Mouse (Mus musculus): Measurements from ENCODE around the gene Etfbkmt. TPM values are rescaled to one million over a fixed set of nuclear protein-coding genes. Genes with fewer than 3 reads are reported as not detected.

The Etfbkmt gene
- polyA plus RNA-seq (2016; fragmentation: Nextera tagmentation; extraction: Ambion mirVana) = 6.5 and 7.3 TPM in 2 replicates

GRCm38 (mm10) chr6:149139471-149139870, at the start of gene Etfbkmt:
TSS of gene Etfbkmt (plus strand) at chr6:149139849.
- 78% methylated on average over 1 of the region's 1 CpGs for WGBS
- Histone ChIP-seq H3K27ac (no peak within 1 kb of the TSS), H3K9ac (no peak within 1 kb of the TSS), H3K4me3 (no peak within 1 kb of the TSS), H3K27me3 (replicated peaks) (no peaks in the 10 kb centered on the region), H3K36me3 (no peaks in the 10 kb centered on the region), H3K4me2 (replicated peaks) (no peak within 1 kb of the TSS), H3K9me3 (no peaks in the 10 kb centered on the region), H3K4me1 (peaks cover 10% of the 10 kb centered on the region; the same call in 1 of the 2 replicates)
- no peak for ATAC-seq (ENCODE audit: low FRiP score, low read depth)

GRCm38 (mm10) chr6:149092406-149092805, 47.2 kb upstream of the Etfbkmt start:
- Histone ChIP-seq H3K36me3 (no peaks in the 10 kb centered on the region), H3K4me3 (no peak overlapping the region), H3K27ac (no peak overlapping the region), H3K4me1 (no peaks in the 10 kb centered on the region), H3K9me3 (no peaks in the 10 kb centered on the region), H3K9ac (no peak overlapping the region), H3K27me3 (replicated peaks) (no peaks in the 10 kb centered on the region), H3K4me2 (replicated peaks) (no peak overlapping the region)
- 96% methylated on average over 6 of the region's 6 CpGs for WGBS
- ATAC-seq (ENCODE audit: low FRiP score, low read depth) = no peak

GRCm38 (mm10) chr6:149093465-149093864, 46.2 kb upstream of the Etfbkmt start:
- H3K4me3 ChIP-seq = no peak overlapping the region
- H3K9me3 ChIP-seq = no peaks in the 10 kb centered on the region
- no peaks in the 10 kb centered on the region for H3K36me3 ChIP-seq
- H3K4me2 ChIP-seq (replicated peaks) = no peak overlapping the region
- no peaks in the 10 kb centered on the region for H3K27me3 ChIP-seq (replicated peaks)
- no peak overlapping the region for H3K9ac ChIP-seq
- H3K27ac ChIP-seq = no peak overlapping the region
- WGBS = 60% methylated on average over 5 of the region's 5 CpGs
- no peaks in the 10 kb centered on the region for H3K4me1 ChIP-seq
- ATAC-seq (ENCODE audit: low FRiP score, low read depth) = no peak

GRCm38 (mm10) chr6:149094555-149094954, 45.1 kb upstream of the Etfbkmt start:
- no peaks in the 10 kb centered on the region for H3K36me3 ChIP-seq
- no peak overlapping the region for H3K4me2 ChIP-seq (replicated peaks)
- 88% methylated on average over 1 of the region's 1 CpGs for WGBS
- H3K27ac ChIP-seq = no peak overlapping the region
- ATAC-seq (ENCODE audit: low FRiP score, low read depth) = no peak
- H3K9ac ChIP-seq = no peak overlapping the region
- H3K9me3 ChIP-seq = no peaks in the 10 kb centered on the region
- no peak overlapping the region for H3K4me3 ChIP-seq
- no peaks in the 10 kb centered on the region for H3K27me3 ChIP-seq (replicated peaks)
- peaks cover 5% of the 10 kb centered on the region; the same call in 1 of the 2 replicates for H3K4me1 ChIP-seq

- Histone ChIP-seq H3K36me3 (no peaks in the 10 kb centered on the region), H3K9me3 (no peaks in the 10 kb centered on the region), H3K4me1 (peaks cover 6% of the 10 kb centered on the region; the same call in 1 of the 2 replicates), H3K4me2 (replicated peaks) (no peak overlapping the region), H3K27me3 (replicated peaks) (no peaks in the 10 kb centered on the region), H3K27ac (no peak overlapping the region), H3K4me3 (no peak overlapping the region), H3K9ac (no peak overlapping the region)
- no peak for ATAC-seq (ENCODE audit: low FRiP score, low read depth)
- 68% methylated on average over 6 of the region's 6 CpGs for WGBS
These were observed 44.3 kb upstream of the Etfbkmt start for GRCm38 (mm10) chr6:149095389-149095788.

GRCm38 (mm10) chr6:149096233-149096632, 43.4 kb upstream of the Etfbkmt start:
- Histone ChIP-seq H3K4me1 (peaks cover 6% of the 10 kb centered on the region; the same call in 1 of the 2 replicates), H3K9me3 (no peaks in the 10 kb centered on the region), H3K27me3 (replicated peaks) (no peaks in the 10 kb centered on the region), H3K36me3 (no peaks in the 10 kb centered on the region), H3K9ac (no peak overlapping the region), H3K27ac (no peak overlapping the region), H3K4me2 (replicated peaks) (no peak overlapping the region), H3K4me3 (no peak overlapping the region)
- WGBS = 91% methylated on average over 2 of the region's 2 CpGs
- no peak for ATAC-seq (ENCODE audit: low FRiP score, low read depth)

GRCm38 (mm10) chr6:149097276-149097675, 42.4 kb upstream of the Etfbkmt start:
- no peak overlapping the region for H3K4me2 ChIP-seq (replicated peaks)
- H3K4me3 ChIP-seq = no peak overlapping the region
- no peaks in the 10 kb centered on the region for H3K9me3 ChIP-seq
- ATAC-seq (ENCODE audit: low FRiP score, low read depth) = no peak
- H3K9ac ChIP-seq = no peak overlapping the region
- no peaks in the 10 kb centered on the region for H3K27me3 ChIP-seq (replicated peaks)
- 85% methylated on average over 1 of the region's 1 CpGs for WGBS
- H3K4me1 ChIP-seq = peaks cover 6% of the 10 kb centered on the region; the same call in 1 of the 2 replicates
- no peak overlapping the region for H3K27ac ChIP-seq
- H3K36me3 ChIP-seq = no peaks in the 10 kb centered on the region

GRCm38 (mm10) chr6:149098993-149099392, 40.7 kb upstream of the Etfbkmt start:
- H3K4me3 ChIP-seq = no peak overlapping the region
- peak overlapping the region; percentile 71; the same call in 1 of the 2 replicates for H3K4me2 ChIP-seq (replicated peaks)
- no peak for ATAC-seq (ENCODE audit: low FRiP score, low read depth)

GRCm38 (mm10) chr6:149100174-149101075, 39.2 kb upstream of the Etfbkmt start:
- peak overlapping the region; percentile 88 for H3K4me3 ChIP-seq
- peak overlapping the region; percentile 71 for H3K4me2 ChIP-seq (replicated peaks)
- no peaks in the 10 kb centered on the region for H3K9me3 ChIP-seq
- no peaks in the 10 kb centered on the region for H3K36me3 ChIP-seq
- H3K9ac ChIP-seq = peak overlapping the region; percentile 96
- peak overlapping the region; percentile 97 for H3K27ac ChIP-seq
- H3K4me1 ChIP-seq = peaks cover 6% of the 10 kb centered on the region; the same call in 1 of the 2 replicates
- 1% methylated on average over 52 of the region's 52 CpGs for WGBS
- peak; percentile 69 for ATAC-seq (ENCODE audit: low FRiP score, low read depth)
- H3K27me3 ChIP-seq (replicated peaks) = no peaks in the 10 kb centered on the region

More at GRCm38 (mm10) chr6:149098993-149099392, 40.7 kb upstream of the Etfbkmt start:
- H3K4me1 ChIP-seq = peaks cover 6% of the 10 kb centered on the region; the same call in 1 of the 2 replicates
- no peaks in the 10 kb centered on the region for H3K27me3 ChIP-seq (replicated peaks)
- H3K27ac ChIP-seq = no peak overlapping the region
- H3K9ac ChIP-seq = no peak overlapping the region
- no peaks in the 10 kb centered on the region for H3K36me3 ChIP-seq
- H3K9me3 ChIP-seq = no peaks in the 10 kb centered on the region

- Histone ChIP-seq H3K4me3 (peak within 1 kb of the TSS; percentile 88), H3K27me3 (replicated peaks) (no peaks in the 10 kb centered on the region), H3K36me3 (no peaks in the 10 kb centered on the region), H3K4me1 (peaks cover 6% of the 10 kb centered on the region; the same call in 1 of the 2 replicates), H3K27ac (peak within 1 kb of the TSS; percentile 97), H3K9me3 (no peaks in the 10 kb centered on the region), H3K9ac (peak within 1 kb of the TSS; percentile 96), H3K4me2 (replicated peaks) (peak within 1 kb of the TSS; percentile 71)
- WGBS = under 1% methylated on average over 124 of the region's 124 CpGs
- ATAC-seq (ENCODE audit: low FRiP score, low read depth) = peak; percentile 90
These were observed 38.3 kb upstream of the Etfbkmt start, which contains the start of gene Dennd5b for GRCm38 (mm10) chr6:149101076-149101942. TSS of gene Dennd5b (minus strand) at chr6:149101680.

GRCm38 (mm10) chr6:149101943-149102243, 37.8 kb upstream of the Etfbkmt start:
- Histone ChIP-seq H3K4me1 (peaks cover 6% of the 10 kb centered on the region; the same call in 1 of the 2 replicates), H3K27ac (peak overlapping the region; percentile 97; the same call in 1 of the 2 replicates), H3K9ac (peak overlapping the region; percentile 96), H3K9me3 (no peaks in the 10 kb centered on the region), H3K36me3 (no peaks in the 10 kb centered on the region), H3K4me2 (replicated peaks) (peak overlapping the region; percentile 71), H3K27me3 (replicated peaks) (no peaks in the 10 kb centered on the region), H3K4me3 (peak overlapping the region; percentile 88)
- 11% methylated on average over 7 of the region's 7 CpGs for WGBS
- no peak; the same call in 1 of the 2 replicates for ATAC-seq (ENCODE audit: low FRiP score, low read depth)

- Histone ChIP-seq H3K9me3 (no peaks in the 10 kb centered on the region), H3K4me2 (replicated peaks) (no peak overlapping the region), H3K27me3 (replicated peaks) (no peaks in the 10 kb centered on the region), H3K9ac (no peak overlapping the region), H3K4me3 (no peak overlapping the region), H3K27ac (no peak overlapping the region), H3K36me3 (no peaks in the 10 kb centered on the region), H3K4me1 (peaks cover 6% of the 10 kb centered on the region; the same call in 1 of the 2 replicates)
- WGBS = 97% methylated on average over 1 of the region's 1 CpGs
- no peak for ATAC-seq (ENCODE audit: low FRiP score, low read depth)
These were observed 36.2 kb upstream of the Etfbkmt start for GRCm38 (mm10) chr6:149103451-149103850.

All from neural tube, embryonic 12.5 days (tissue).